ENCODE assay signal across 10 mouse cellular contexts in genomic region chr12:83342035-83342874, GRCm38 (mm10).
DNase-seq lines count a peak whose midpoint lies in the region; ATAC-seq lines count a peak whose summit lies in the region.
"Had no signal": no experiment of that assay in that cellular context is flagged by ENCODE, and none has a peak within 500 bp of the region (broad histone marks: within the 10 kb centered on the region; RNA-seq: fewer than 3 reads in every experiment).

No protein-coding gene starts in this region.

- intact Hi-C loops in left cerebral cortex, postnatal 25 days (cut with DNase I) = loop anchor here (5.0 kb wide), 1 partner anchor 145 kb away; the partner anchor contains the start of gene Dpf3
- intact Hi-C loops in gastrocnemius, postnatal 36 days (cut with DNase I) = no loop called here

- WGBS in heart, embryonic 10.5 days = 61% methylated on average over 15 of the region's 15 CpGs
- 64% methylated on average over 15 of the region's 15 CpGs for WGBS in midbrain, embryonic 16.5 days
- WGBS in midbrain, embryonic 13.5 days = 78% methylated on average over 15 of the region's 15 CpGs
- 64% methylated on average over 15 of the region's 15 CpGs for WGBS in forebrain, embryonic 16.5 days

- peaks cover 40% of the 10 kb centered on the region for H3K4me1 ChIP-seq in heart, embryonic 10.5 days
- H3K4me1 ChIP-seq in midbrain, embryonic 16.5 days (ENCODE audit: control insufficient read depth, insufficient read depth, low read length) = peaks cover 20% of the 10 kb centered on the region
- H3K4me1 ChIP-seq in midbrain, embryonic 13.5 days (replicated peaks) = peaks cover 38% of the 10 kb centered on the region
- H3K4me1 ChIP-seq in forebrain, embryonic 16.5 days (replicated peaks; ENCODE audit: control insufficient read depth, insufficient read depth, low read length) = peaks cover 17% of the 10 kb centered on the region
- H3K4me1 ChIP-seq: embryonic facial prominence, embryonic 12.5 days; liver, embryonic 13.5 days had no signal

- no peak overlapping the region for H3K4me2 ChIP-seq in midbrain, embryonic 16.5 days (ENCODE audit: low read length)
- no peak overlapping the region for H3K4me2 ChIP-seq in midbrain, embryonic 13.5 days (replicated peaks)
- no peak overlapping the region for H3K4me2 ChIP-seq in forebrain, embryonic 16.5 days (ENCODE audit: low read length)
- H3K4me2 ChIP-seq: embryonic facial prominence, embryonic 12.5 days; liver, embryonic 13.5 days had no signal

- no peaks in the 10 kb centered on the region for H3K27me3 ChIP-seq in heart, embryonic 10.5 days (ENCODE audit: insufficient read depth, poor library complexity, severe bottlenecking)
- H3K27me3 ChIP-seq in midbrain, embryonic 16.5 days (ENCODE audit: control insufficient read depth, insufficient read depth, low read depth, low read length) = no peaks in the 10 kb centered on the region
- H3K27me3 ChIP-seq in midbrain, embryonic 13.5 days = no peaks in the 10 kb centered on the region
- no peaks in the 10 kb centered on the region for H3K27me3 ChIP-seq in forebrain, embryonic 16.5 days (replicated peaks; ENCODE audit: control insufficient read depth, insufficient read depth, low read length)
- H3K27me3 ChIP-seq: embryonic facial prominence, embryonic 12.5 days; liver, embryonic 13.5 days had no signal

- no peak overlapping the region for H3K9ac ChIP-seq in midbrain, embryonic 16.5 days (ENCODE audit: low read depth, low read length)
- no peak overlapping the region; the same call in 1 of the 2 replicates for H3K9ac ChIP-seq in midbrain, embryonic 13.5 days (replicated peaks)
- H3K9ac ChIP-seq in forebrain, embryonic 16.5 days (replicated peaks; ENCODE audit: low read depth, low read length) = no peak overlapping the region
- H3K9ac ChIP-seq: embryonic facial prominence, embryonic 12.5 days; liver, embryonic 13.5 days had no signal

- peak overlapping the region; percentile 5; the same call in 1 of the 2 replicates for H3K4me3 ChIP-seq in heart, embryonic 10.5 days
- H3K4me3 ChIP-seq in midbrain, embryonic 16.5 days (ENCODE audit: low read depth, low read length) = no peak overlapping the region
- H3K4me3 ChIP-seq in midbrain, embryonic 13.5 days (replicated peaks) = no peak overlapping the region
- H3K4me3 ChIP-seq in forebrain, embryonic 16.5 days (replicated peaks; ENCODE audit: low read length) = no peak overlapping the region
- H3K4me3 ChIP-seq: embryonic facial prominence, embryonic 12.5 days; liver, embryonic 13.5 days had no signal

- ATAC-seq in midbrain, embryonic 16.5 days = peak; percentile 37
- no peak for ATAC-seq in midbrain, embryonic 13.5 days
- peak; percentile 76 for ATAC-seq in forebrain, embryonic 16.5 days

- peaks cover 9% of the 10 kb centered on the region; the same call in 1 of the 2 replicates for H3K36me3 ChIP-seq in heart, embryonic 10.5 days
- H3K36me3 ChIP-seq in midbrain, embryonic 16.5 days (ENCODE audit: control insufficient read depth, insufficient read depth, low read length) = no peaks in the 10 kb centered on the region
- H3K36me3 ChIP-seq in midbrain, embryonic 13.5 days = no peaks in the 10 kb centered on the region
- no peaks in the 10 kb centered on the region for H3K36me3 ChIP-seq in forebrain, embryonic 16.5 days (ENCODE audit: control insufficient read depth, insufficient read depth)
- H3K36me3 ChIP-seq: embryonic facial prominence, embryonic 12.5 days; liver, embryonic 13.5 days had no signal

- H3K9me3 ChIP-seq in heart, embryonic 10.5 days = no peaks in the 10 kb centered on the region
- no peaks in the 10 kb centered on the region for H3K9me3 ChIP-seq in midbrain, embryonic 16.5 days (replicated peaks; ENCODE audit: control insufficient read depth, low read length, poor library complexity, severe bottlenecking)
- no peaks in the 10 kb centered on the region for H3K9me3 ChIP-seq in midbrain, embryonic 13.5 days
- no peaks in the 10 kb centered on the region for H3K9me3 ChIP-seq in forebrain, embryonic 16.5 days (ENCODE audit: control insufficient read depth, low read length)
- H3K9me3 ChIP-seq: embryonic facial prominence, embryonic 12.5 days; liver, embryonic 13.5 days had no signal

- H3K27ac ChIP-seq in heart, embryonic 10.5 days = peak overlapping the region; percentile 64
- peak overlapping the region; percentile 37; the same call in 1 of the 2 replicates for H3K27ac ChIP-seq in midbrain, embryonic 16.5 days (ENCODE audit: low read length)
- H3K27ac ChIP-seq in midbrain, embryonic 13.5 days = no peak overlapping the region
- peak overlapping the region; percentile 37; the same call in 1 of the 2 replicates for H3K27ac ChIP-seq in forebrain, embryonic 16.5 days (ENCODE audit: low read length)
- H3K27ac ChIP-seq: embryonic facial prominence, embryonic 12.5 days; liver, embryonic 13.5 days had no signal

- DNase-seq in heart, embryonic 10.5 days (ENCODE audit: low spot score) = no peak
- DNase-seq in heart, adult 18-20 months = no peak
- DNase-seq in left cerebral cortex, postnatal 25 days (ENCODE audit: low spot score in 2 of 2) = peak; percentile 31 to 72
- DNase-seq in ovary, postnatal 36 days (ENCODE audit: low spot score) = no peak
- DNase-seq in gastrocnemius, postnatal 36 days = no peak
- DNase-seq: liver, embryonic 13.5 days had no signal

Comparison
In these comparisons a context has a peak if more than half of its experiments do, and no peak if none do; other contexts are left out.
1. DNase-seq: peak in left cerebral cortex, postnatal 25 days (2 of 2); none in heart, embryonic 10.5 days (single experiment), heart, adult 18-20 months (0 of 2), ovary, postnatal 36 days (single experiment) and gastrocnemius, postnatal 36 days (0 of 2).